Mouse (Mus musculus): ENCODE results near the gene Scarf1.

DNA sequence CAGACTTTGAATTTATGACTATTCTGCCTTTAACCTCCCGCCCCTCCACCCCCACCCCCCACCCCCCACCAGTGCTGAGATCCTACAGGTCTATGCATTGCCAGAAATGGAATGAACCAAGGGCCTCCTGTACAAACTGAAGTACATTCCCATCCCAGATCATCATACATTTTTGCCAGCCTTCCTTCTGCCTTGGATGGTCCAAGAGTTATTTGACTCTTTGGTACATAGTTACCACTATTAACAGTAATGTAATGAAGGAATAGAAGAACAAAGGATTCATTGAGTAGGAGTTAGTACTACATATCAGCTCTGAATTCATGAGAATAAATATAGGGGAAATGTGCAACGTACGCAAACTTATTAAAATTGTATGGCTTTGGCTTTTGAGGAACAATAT, 27.1 kb upstream of the Scarf1 start:
- TF ChIP-seq CTCF (conservative IDR thresholded peaks at IDR 0.05 in 1 of 2, IDR thresholded peaks at IDR 0.05 in 1 of 2; ENCODE audit: low read depth in 2 of 2, low read length in 2 of 2) (no peak), POLR2A (IDR thresholded peaks at IDR 0.05; ENCODE audit: low read depth, low read length) (no peak), UBTF (IDR thresholded peaks at IDR 0.05; ENCODE audit: low read depth, low read length) (no peak), JUND (conservative IDR thresholded peaks at IDR 0.05; ENCODE audit: low read depth, low read length) (no peak), SIN3A (IDR thresholded peaks at IDR 0.05; ENCODE audit: low read length) (no peak), USF1 (IDR thresholded peaks at IDR 0.05; ENCODE audit: low read depth, low read length) (no peak), EP300 (IDR thresholded peaks at IDR 0.05; ENCODE audit: low read length) (no peak)

Measured in CH12.LX (cell line).